Mouse (Mus musculus) heart, embryonic 15.5 days (tissue): ENCODE measurements around the gene Alg9. TPM values are rescaled to one million over a fixed set of nuclear protein-coding genes. Genes with fewer than 3 reads are reported as not detected.

ENCODE experiments used
- ATAC-seq: fragments of 200-750 bp; cut with Nextera tagmentation; replicated peaks from 2 replicates; pipeline ENCODE4 v1.8.0; 2017; ENCODE audit warnings: low read depth, moderate TSS enrichment; ENCODE audit not compliant: insufficient number of reproducible peaks, insufficient read depth, low FRiP score
- H3K27ac ChIP-seq: fragments of 300-500 bp; sonication (generic); 2 replicates; pipeline ENCODE4 v1.5.1; 2015; ENCODE audit warnings: mild to moderate bottlenecking, inconsistent platforms
- H3K27me3 ChIP-seq: fragments of 300-500 bp; sonication (generic); 2 replicates; pipeline ENCODE4 v1.6.1; 2015; ENCODE audit warnings: inconsistent platforms
- H3K36me3 ChIP-seq: fragments of 300-500 bp; sonication (generic); 2 replicates; pipeline ENCODE4 v1.6.1; 2015; ENCODE audit warnings: mild to moderate bottlenecking, inconsistent platforms
- H3K4me1 ChIP-seq: fragments of 300-500 bp; sonication (generic); replicated peaks from 2 replicates; pipeline ENCODE4 v1.6.1; 2015; ENCODE audit warnings: inconsistent platforms
- H3K4me2 ChIP-seq: fragments of 300-500 bp; sonication (generic); 2 replicates; pipeline ENCODE4 v1.6.1; 2015; ENCODE audit warnings: inconsistent platforms, mild to moderate bottlenecking, moderate library complexity
- H3K4me3 ChIP-seq: fragments of 300-500 bp; sonication (generic); 2 replicates; pipeline ENCODE4 v1.5.1; 2015; ENCODE audit warnings: mild to moderate bottlenecking, inconsistent platforms
- H3K9ac ChIP-seq: fragments of 300-500 bp; sonication (generic); 2 replicates; pipeline ENCODE4 v1.6.1; 2015; ENCODE audit warnings: mild to moderate bottlenecking, inconsistent platforms
- H3K9me3 ChIP-seq: fragments of 300-500 bp; sonication (generic); replicated peaks from 2 replicates; pipeline ENCODE4 v1.6.1; 2016; ENCODE audit warnings: inconsistent platforms
- WGBS: fragments of 180-500 bp; shearing (Covaris S2); methylation state at CpG from one replicate; pipeline ENCODE4 v1.1.7; 2015; ENCODE audit warnings: mixed read lengths; 5-methylcytosine and 5-hydroxymethylcytosine counted together
- polyA plus RNA-seq: library from polyadenylated mRNA; unstranded; fragments of >200 nt; fragmentation: Nextera tagmentation; extraction: Ambion mirVana; gene quantifications from 2 replicates; pipeline ENCODE4 v1.2.1, GENCODE M21; 2015

The Alg9 gene
- polyA plus RNA-seq = 20.7 and 29.7 TPM in 2 replicates

- Histone ChIP-seq H3K9ac (peak within 1 kb of the TSS; percentile 92), H3K27ac (peak within 1 kb of the TSS; percentile 58), H3K4me3 (peak within 1 kb of the TSS; percentile 72), H3K4me1 (peaks cover 17% of the 10 kb centered on the region), H3K36me3 (peaks cover 19% of the 10 kb centered on the region), H3K27me3 (no peaks in the 10 kb centered on the region), H3K9me3 (no peaks in the 10 kb centered on the region), H3K4me2 (peak within 1 kb of the TSS; percentile 79)
- under 1% methylated on average over 38 of the region's 51 CpGs for WGBS
- ATAC-seq = peak; percentile 76
Observed at GRCm38 (mm10) chr9:50774991-50775612, at the start of gene Alg9, which contains the start of gene 1110032A03Rik. Gene Alg9, plus strand, starts transcription at chr9:50775019. Gene 1110032A03Rik, minus strand, starts transcription at chr9:50775520.

DNA sequence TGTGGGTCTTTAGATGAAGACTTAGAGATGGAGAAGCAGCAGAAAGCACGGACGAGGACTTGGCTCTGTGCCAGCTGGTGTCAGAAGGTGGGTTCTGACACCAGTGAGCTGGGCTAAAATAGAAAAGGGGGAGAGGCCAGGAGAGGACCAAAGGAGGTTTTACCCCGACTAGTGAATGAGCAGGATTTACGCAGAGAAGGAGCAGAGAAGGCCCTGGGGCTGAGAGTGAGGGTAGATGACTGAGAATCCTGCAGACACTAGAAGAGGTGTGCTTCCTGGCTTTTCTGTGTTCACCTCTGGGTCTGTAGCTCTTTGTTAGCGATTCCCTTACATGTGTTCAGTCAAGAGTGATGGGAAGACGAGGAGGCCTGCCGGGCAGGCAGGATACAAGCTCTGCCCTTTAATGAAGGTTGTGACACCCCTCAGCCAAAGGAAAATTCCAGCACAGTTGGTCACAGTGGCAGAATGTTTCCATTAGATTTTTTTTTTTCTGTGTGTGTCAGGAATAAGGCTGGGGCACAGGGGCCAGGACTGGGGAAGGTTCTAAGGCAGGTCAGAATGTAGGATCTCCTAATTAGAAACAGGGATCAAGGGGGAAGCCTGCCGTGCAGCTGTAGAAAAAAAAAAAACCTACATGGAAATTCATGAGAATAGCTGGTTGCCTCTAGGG, 48.8 kb upstream of the Alg9 start:
- peak overlapping the region; percentile 71; the same call in 1 of the 2 replicates for H3K4me3 ChIP-seq

GRCm38 (mm10) chr9:50727171-50727924, 47.5 kb upstream of the Alg9 start:
- Histone ChIP-seq H3K4me1 (peaks cover 42% of the 10 kb centered on the region), H3K4me2 (peak overlapping the region; percentile 86), H3K9me3 (no peaks in the 10 kb centered on the region), H3K9ac (peak overlapping the region; percentile 65), H3K27me3 (no peaks in the 10 kb centered on the region), H3K4me3 (peak overlapping the region; percentile 71), H3K36me3 (no peaks in the 10 kb centered on the region), H3K27ac (peak overlapping the region; percentile 95)
- peak; percentile 23 for ATAC-seq
- WGBS = 5% methylated on average over 30 of the region's 30 CpGs

More for the DNA sequence above, 48.8 kb upstream of the Alg9 start:
- Histone ChIP-seq H3K4me1 (peaks cover 54% of the 10 kb centered on the region), H3K9me3 (no peaks in the 10 kb centered on the region), H3K27ac (peak overlapping the region; percentile 95), H3K27me3 (no peaks in the 10 kb centered on the region), H3K4me2 (peak overlapping the region; percentile 86), H3K36me3 (no peaks in the 10 kb centered on the region), H3K9ac (no peak overlapping the region)
- no peak for ATAC-seq
- 34% methylated on average over 8 of the region's 8 CpGs for WGBS

- H3K4me3 ChIP-seq = peak overlapping the region; percentile 71
- no peaks in the 10 kb centered on the region for H3K27me3 ChIP-seq
- WGBS = under 1% methylated on average over 45 of the region's 45 CpGs
- H3K27ac ChIP-seq = peak overlapping the region; percentile 95
- H3K9ac ChIP-seq = peak overlapping the region; percentile 65
- H3K4me2 ChIP-seq = peak overlapping the region; percentile 86
- no peaks in the 10 kb centered on the region for H3K9me3 ChIP-seq
- peak; percentile 89 for ATAC-seq
- H3K4me1 ChIP-seq = peaks cover 35% of the 10 kb centered on the region
- H3K36me3 ChIP-seq = no peaks in the 10 kb centered on the region
Observed at GRCm38 (mm10) chr9:50727925-50728651, 46.7 kb upstream of the Alg9 start.

DNA sequence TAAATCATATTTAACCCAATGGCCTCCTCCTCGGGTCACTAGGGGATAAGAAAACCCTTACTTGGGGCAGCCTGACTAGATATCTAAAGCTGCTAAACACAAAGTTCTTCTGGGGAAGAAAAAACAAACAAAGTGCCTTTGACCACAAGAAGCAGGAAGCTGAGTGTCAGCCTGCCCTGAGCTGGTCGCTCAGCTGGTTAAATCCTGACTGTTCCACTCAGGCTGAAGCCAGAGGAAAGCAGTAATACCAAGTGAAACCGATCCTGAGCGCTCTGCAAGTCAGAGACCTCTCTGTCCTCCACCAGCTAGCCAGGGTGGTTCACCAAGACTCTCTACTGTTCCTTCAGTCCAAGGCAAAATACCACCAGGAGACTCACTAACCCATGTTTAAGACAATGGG, 45.2 kb upstream of the Alg9 start:
- Histone ChIP-seq H3K4me3 (no peak overlapping the region), H3K9ac (no peak overlapping the region), H3K36me3 (no peaks in the 10 kb centered on the region), H3K27ac (no peak overlapping the region), H3K4me2 (no peak overlapping the region), H3K27me3 (no peaks in the 10 kb centered on the region), H3K9me3 (no peaks in the 10 kb centered on the region), H3K4me1 (peaks cover 26% of the 10 kb centered on the region)
- ATAC-seq = no peak
- WGBS = 37% methylated on average over 4 of the region's 4 CpGs

DNA sequence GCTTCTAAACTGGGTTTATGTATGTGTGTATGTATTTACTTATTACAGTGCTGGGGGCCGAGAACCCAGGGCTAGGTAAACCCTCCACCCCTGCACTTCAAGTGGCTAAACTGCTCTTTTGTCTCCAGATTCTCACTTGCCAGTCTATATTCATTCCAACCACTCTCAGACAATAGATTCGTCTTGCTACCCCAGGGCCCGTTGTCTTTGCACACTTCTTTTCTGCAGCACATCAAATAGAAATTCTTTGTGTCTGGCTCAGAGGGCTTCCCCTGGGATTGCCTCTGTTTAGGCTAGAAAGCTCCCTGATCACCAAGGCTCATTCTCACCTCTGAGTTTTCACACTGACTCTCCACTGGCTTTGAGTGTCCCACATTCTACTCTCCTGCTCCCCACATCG, 42.3 kb upstream of the Alg9 start:
- 34% methylated on average over 4 of the region's 4 CpGs for WGBS
- Histone ChIP-seq H3K4me3 (no peak overlapping the region), H3K9ac (no peak overlapping the region), H3K36me3 (no peaks in the 10 kb centered on the region), H3K9me3 (no peaks in the 10 kb centered on the region), H3K4me1 (peaks cover 3% of the 10 kb centered on the region), H3K4me2 (no peak overlapping the region), H3K27me3 (no peaks in the 10 kb centered on the region), H3K27ac (no peak overlapping the region)
- no peak for ATAC-seq

- Histone ChIP-seq H3K9me3 (no peaks in the 10 kb centered on the region), H3K9ac (no peak overlapping the region), H3K36me3 (no peaks in the 10 kb centered on the region), H3K4me1 (peaks cover 17% of the 10 kb centered on the region), H3K4me2 (peak overlapping the region; percentile 31; the same call in 1 of the 2 replicates), H3K27ac (no peak overlapping the region), H3K4me3 (no peak overlapping the region), H3K27me3 (no peaks in the 10 kb centered on the region)
- ATAC-seq = no peak
- WGBS = 4% methylated on average over 9 of the region's 9 CpGs
Observed at GRCm38 (mm10) chr9:50734989-50735388, 39.8 kb upstream of the Alg9 start.

- Histone ChIP-seq H3K27ac (peak within 1 kb of the TSS; percentile 73), H3K4me2 (peak within 1 kb of the TSS; percentile 71), H3K36me3 (no peaks in the 10 kb centered on the region), H3K4me1 (peaks cover 23% of the 10 kb centered on the region), H3K9ac (0 out of 2 replicates have a peak within 1 kb of the TSS, but pooled peaks have one; percentile 2), H3K9me3 (no peaks in the 10 kb centered on the region), H3K4me3 (peak within 1 kb of the TSS; percentile 44), H3K27me3 (no peaks in the 10 kb centered on the region)
- peak; percentile 98 for ATAC-seq
- 11% methylated on average over 36 of the region's 36 CpGs for WGBS
Observed at GRCm38 (mm10) chr9:50738914-50739870, 35.6 kb upstream of the Alg9 start, which contains the start of gene Dixdc1. Gene Dixdc1, minus strand, starts transcription at chr9:50739517.

- no peaks in the 10 kb centered on the region for H3K27me3 ChIP-seq
- no peak for ATAC-seq
- no peak overlapping the region for H3K4me3 ChIP-seq
- H3K4me1 ChIP-seq = peaks cover 25% of the 10 kb centered on the region
- H3K27ac ChIP-seq = no peak overlapping the region
- WGBS = 80% methylated on average over 14 of the region's 14 CpGs
- no peak overlapping the region for H3K9ac ChIP-seq
- H3K4me2 ChIP-seq = no peak overlapping the region
- H3K9me3 ChIP-seq = no peaks in the 10 kb centered on the region
- H3K36me3 ChIP-seq = no peaks in the 10 kb centered on the region
Observed at GRCm38 (mm10) chr9:50740867-50741784, 33.7 kb upstream of the Alg9 start.
